Mouse (Mus musculus): Measurements from ENCODE around the gene Cd81. TPM values are rescaled to one million over a fixed set of nuclear protein-coding genes. Genes with fewer than 3 reads are reported as not detected.

Gene Cd81
- polyA plus RNA-seq, 1 experiment from 2014 or later, result 276 TPM

DNA sequence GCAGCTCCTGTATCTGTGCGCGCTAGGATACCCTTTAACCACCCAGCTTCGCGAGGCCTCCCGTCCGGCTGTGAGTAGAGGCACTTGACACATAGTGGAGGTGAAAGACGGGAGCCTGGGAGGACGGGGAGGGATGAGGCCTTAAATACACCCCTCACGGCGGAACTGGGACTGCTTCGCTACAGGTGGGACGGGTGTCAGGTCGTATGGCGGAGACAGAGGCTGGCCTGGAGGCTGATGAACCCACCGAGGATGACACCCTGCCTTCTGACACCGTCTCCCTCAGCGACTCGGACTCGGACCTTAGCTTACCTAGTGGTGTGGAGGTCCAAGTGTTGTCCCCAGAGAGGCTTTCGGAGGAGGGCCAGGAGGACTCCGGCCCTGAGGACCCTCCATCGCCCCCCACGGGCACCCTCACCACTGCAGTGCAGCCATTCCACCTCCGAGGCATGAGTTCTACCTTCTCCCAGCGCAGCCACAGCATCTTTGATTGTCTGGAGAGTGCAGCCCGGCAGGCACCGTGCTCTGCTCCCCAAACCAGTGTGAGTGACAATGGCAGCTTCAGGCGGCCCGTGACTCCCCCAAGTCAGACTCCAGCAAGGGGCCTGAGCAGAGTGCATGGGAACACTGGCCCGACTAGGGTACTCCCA lies 17.3 kb downstream of the Cd81 start:
- Histone ChIP-seq H3K9me3 (ENCODE audit: control insufficient read depth, low read length) (no peaks in the 10 kb centered on the region), H3K4me3 (ENCODE audit: low read depth, low read length) (peak overlapping the region; percentile 88), H3K9ac (ENCODE audit: low read length) (peak overlapping the region; percentile 94), H3K4me2 (peak overlapping the region; percentile 97), H3K27ac (ENCODE audit: low read depth, low read length) (peak overlapping the region; percentile 62; the same call in 1 of the 2 replicates), H3K36me3 (ENCODE audit: control insufficient read depth, insufficient read depth, low read length) (peaks cover 15% of the 10 kb centered on the region), H3K4me1 (ENCODE audit: control insufficient read depth, insufficient read depth, low read length) (peaks cover 20% of the 10 kb centered on the region), H3K27me3 (ENCODE audit: control insufficient read depth, insufficient read depth, low read length) (no peaks in the 10 kb centered on the region)
- ATAC-seq (ENCODE audit: low FRiP score), result no peak
- 11% methylated on average over 30 of the region's 30 CpGs for WGBS
- DNase-seq (ENCODE audit: low spot score, missing footprints), result peak; percentile 86

DNA sequence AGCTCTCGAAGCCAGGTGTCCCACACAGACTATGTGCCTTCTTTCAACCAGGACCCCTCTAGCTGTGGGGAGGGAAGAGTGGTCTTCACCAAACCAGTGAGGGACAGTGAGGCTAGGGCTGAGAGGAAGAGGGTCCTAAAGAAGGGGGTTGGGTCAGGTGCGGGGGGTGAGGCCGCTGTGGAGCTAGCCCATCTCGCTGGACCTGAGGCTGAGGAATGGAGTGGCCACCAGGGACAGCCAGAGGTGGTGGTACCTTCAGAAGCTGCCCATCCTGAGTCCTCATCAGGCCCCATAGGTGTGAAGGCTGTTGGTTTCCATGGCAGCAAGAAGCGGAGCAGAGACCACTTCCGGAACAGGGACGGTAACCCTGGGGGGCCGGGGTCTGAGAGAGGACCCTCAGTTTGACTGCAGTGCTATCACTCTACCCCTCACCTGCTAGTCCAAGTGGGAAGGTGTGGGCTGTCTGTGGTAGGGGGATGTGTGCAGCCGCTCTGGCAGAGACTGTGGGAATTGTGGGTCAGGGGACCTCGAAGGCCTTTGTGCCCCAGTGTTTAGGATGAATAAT lies 18.0 kb downstream of the Cd81 start:
- 91% methylated on average over 10 of the region's 10 CpGs for WGBS
- Histone ChIP-seq H3K36me3 (ENCODE audit: control insufficient read depth, insufficient read depth, low read length) (peaks cover 11% of the 10 kb centered on the region; the same call in 1 of the 2 replicates), H3K4me3 (ENCODE audit: low read depth, low read length) (peak overlapping the region; percentile 88), H3K27ac (ENCODE audit: low read depth, low read length) (no peak overlapping the region), H3K27me3 (ENCODE audit: control insufficient read depth, insufficient read depth, low read length) (no peaks in the 10 kb centered on the region), H3K9ac (ENCODE audit: low read length) (peak overlapping the region; percentile 94), H3K9me3 (ENCODE audit: control insufficient read depth, low read length) (no peaks in the 10 kb centered on the region), H3K4me2 (peak overlapping the region; percentile 97), H3K4me1 (ENCODE audit: control insufficient read depth, insufficient read depth, low read length) (peaks cover 20% of the 10 kb centered on the region)
- DNase-seq (ENCODE audit: low spot score, missing footprints), result peak; percentile 85
- ATAC-seq (ENCODE audit: low FRiP score), result no peak

DNA sequence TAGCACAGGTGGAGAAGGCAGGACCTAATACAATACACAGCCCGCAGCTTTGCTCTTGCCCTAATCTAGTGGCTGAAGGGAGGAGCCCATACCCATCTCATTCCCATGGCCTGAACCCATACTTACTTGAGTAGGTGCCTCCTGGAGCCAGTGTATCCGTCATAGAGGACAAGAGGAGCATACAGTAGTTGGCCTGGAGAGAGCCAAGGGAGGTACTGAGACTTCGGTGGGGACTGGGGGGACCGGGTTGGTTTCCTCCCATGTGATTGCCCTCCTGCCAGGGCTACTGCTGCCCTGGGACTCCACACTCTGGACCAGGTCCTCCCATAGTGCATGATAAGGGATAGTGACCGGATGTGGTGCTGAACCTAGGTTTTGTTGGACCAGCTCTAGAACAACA lies 20.1 kb downstream of the Cd81 start:
- WGBS, result 84% methylated on average over 5 of the region's 5 CpGs

DNA sequence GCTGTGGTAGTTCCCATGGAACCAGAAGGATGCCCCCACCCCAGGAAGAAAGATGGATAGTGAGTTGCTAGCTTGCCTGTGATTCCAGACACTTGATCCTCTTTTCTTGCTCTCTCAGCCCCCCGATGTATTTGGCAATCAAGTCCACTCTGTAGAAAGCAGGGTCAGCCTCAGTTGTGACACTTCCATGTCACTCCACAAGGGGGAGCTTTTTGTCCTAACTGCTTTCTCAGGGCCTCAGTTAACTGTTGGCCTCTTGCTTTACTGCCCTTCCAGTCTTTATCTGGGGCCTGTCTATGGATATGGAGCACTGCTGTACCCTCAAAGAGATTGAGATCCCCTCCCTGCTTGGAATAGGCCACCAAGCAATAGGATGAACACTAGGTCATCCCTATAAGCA lies 20.5 kb downstream of the Cd81 start:
- H3K9ac ChIP-seq (ENCODE audit: low read length), result no peak overlapping the region
- no peak for ATAC-seq (ENCODE audit: low FRiP score)
- no peaks in the 10 kb centered on the region for H3K36me3 ChIP-seq (ENCODE audit: control insufficient read depth, insufficient read depth, low read length)
- no peaks in the 10 kb centered on the region for H3K9me3 ChIP-seq (ENCODE audit: control insufficient read depth, low read length)
- H3K4me2 ChIP-seq, result no peak overlapping the region
- WGBS, result 77% methylated on average over 1 of the region's 1 CpGs
- H3K27me3 ChIP-seq (ENCODE audit: control insufficient read depth, insufficient read depth, low read length), result no peaks in the 10 kb centered on the region; the same call in 1 of the 2 replicates
- peak; percentile 87 for DNase-seq (ENCODE audit: low spot score, missing footprints)
- no peak overlapping the region for H3K27ac ChIP-seq (ENCODE audit: low read depth, low read length)
- no peak overlapping the region for H3K4me3 ChIP-seq (ENCODE audit: low read depth, low read length)
- H3K4me1 ChIP-seq (ENCODE audit: control insufficient read depth, insufficient read depth, low read length), result peaks cover 15% of the 10 kb centered on the region

More for the DNA sequence above, 20.1 kb downstream of the Cd81 start:
- no peaks in the 10 kb centered on the region for H3K9me3 ChIP-seq (ENCODE audit: control insufficient read depth, low read length)
- H3K9ac ChIP-seq (ENCODE audit: low read length), result no peak overlapping the region
- no peak for ATAC-seq (ENCODE audit: low FRiP score)
- H3K4me2 ChIP-seq, result no peak overlapping the region
- H3K4me3 ChIP-seq (ENCODE audit: low read depth, low read length), result no peak overlapping the region
- H3K27ac ChIP-seq (ENCODE audit: low read depth, low read length), result no peak overlapping the region
- H3K27me3 ChIP-seq (ENCODE audit: control insufficient read depth, insufficient read depth, low read length), result no peaks in the 10 kb centered on the region; the same call in 1 of the 2 replicates
- peaks cover 20% of the 10 kb centered on the region for H3K4me1 ChIP-seq (ENCODE audit: control insufficient read depth, insufficient read depth, low read length)
- H3K36me3 ChIP-seq (ENCODE audit: control insufficient read depth, insufficient read depth, low read length), result no peaks in the 10 kb centered on the region
- DNase-seq (ENCODE audit: low spot score, missing footprints), result peak; percentile 67

DNA sequence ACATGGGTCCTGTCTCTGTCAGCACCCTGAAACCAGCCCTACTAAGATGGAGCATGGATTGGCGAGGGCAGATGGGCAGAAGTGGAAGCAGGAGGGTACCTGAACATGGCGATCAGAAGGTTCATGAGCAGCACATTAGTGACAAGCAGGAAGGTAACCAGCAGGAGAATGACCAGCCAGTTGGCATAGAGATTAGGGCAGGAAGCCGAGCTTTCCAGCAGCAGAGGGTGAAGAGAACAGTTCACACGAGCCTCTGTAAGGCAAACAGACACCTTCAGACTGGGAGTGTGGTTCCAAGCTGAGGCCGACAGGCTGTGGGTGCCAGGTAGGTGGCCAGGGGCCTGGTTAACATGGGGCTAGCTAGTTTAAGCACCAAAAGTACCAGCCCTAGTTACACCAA lies 22.9 kb downstream of the Cd81 start:
- WGBS, result 76% methylated on average over 5 of the region's 5 CpGs
- H3K27me3 ChIP-seq (ENCODE audit: control insufficient read depth, insufficient read depth, low read length), result no peaks in the 10 kb centered on the region; the same call in 1 of the 2 replicates
- H3K9me3 ChIP-seq (ENCODE audit: control insufficient read depth, low read length), result no peaks in the 10 kb centered on the region
- no peak overlapping the region for H3K4me3 ChIP-seq (ENCODE audit: low read depth, low read length)
- no peak overlapping the region for H3K9ac ChIP-seq (ENCODE audit: low read length)
- no peak for DNase-seq (ENCODE audit: low spot score, missing footprints)
- H3K27ac ChIP-seq (ENCODE audit: low read depth, low read length), result no peak overlapping the region
- no peak overlapping the region for H3K4me2 ChIP-seq
- no peaks in the 10 kb centered on the region for H3K36me3 ChIP-seq (ENCODE audit: control insufficient read depth, insufficient read depth, low read length)
- ATAC-seq (ENCODE audit: low FRiP score), result no peak
- peaks cover 5% of the 10 kb centered on the region for H3K4me1 ChIP-seq (ENCODE audit: control insufficient read depth, insufficient read depth, low read length)

DNA sequence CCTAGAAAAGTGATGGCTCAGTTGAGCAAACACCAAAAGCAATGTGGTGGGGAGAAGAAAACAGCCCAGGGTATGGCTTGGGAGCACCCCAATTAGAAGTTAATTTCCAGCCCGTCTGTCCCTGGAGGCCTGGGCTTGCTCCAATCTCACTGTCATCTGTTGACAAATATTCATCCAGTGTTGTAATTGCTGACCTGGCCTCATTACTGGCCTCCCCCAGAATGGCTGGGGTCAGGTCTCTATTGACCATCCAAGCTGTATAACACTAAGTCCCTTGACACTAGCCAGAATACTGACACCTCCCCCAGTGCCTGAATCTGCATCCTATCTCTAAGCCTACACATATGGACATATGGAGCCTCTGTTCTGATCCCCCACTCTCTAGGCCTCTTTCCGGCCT lies 24.8 kb downstream of the Cd81 start:
- Histone ChIP-seq H3K27ac (ENCODE audit: low read depth, low read length) (no peak overlapping the region), H3K9me3 (ENCODE audit: control insufficient read depth, low read length) (no peaks in the 10 kb centered on the region), H3K9ac (ENCODE audit: low read length) (no peak overlapping the region), H3K27me3 (ENCODE audit: control insufficient read depth, insufficient read depth, low read length) (no peaks in the 10 kb centered on the region; the same call in 1 of the 2 replicates), H3K4me2 (no peak overlapping the region), H3K36me3 (ENCODE audit: control insufficient read depth, insufficient read depth, low read length) (no peaks in the 10 kb centered on the region), H3K4me3 (ENCODE audit: low read depth, low read length) (no peak overlapping the region), H3K4me1 (ENCODE audit: control insufficient read depth, insufficient read depth, low read length) (no peaks in the 10 kb centered on the region)
- DNase-seq (ENCODE audit: low spot score, missing footprints), result no peak
- WGBS, result 78% methylated on average over 2 of the region's 2 CpGs
- ATAC-seq (ENCODE audit: low FRiP score), result no peak

DNA sequence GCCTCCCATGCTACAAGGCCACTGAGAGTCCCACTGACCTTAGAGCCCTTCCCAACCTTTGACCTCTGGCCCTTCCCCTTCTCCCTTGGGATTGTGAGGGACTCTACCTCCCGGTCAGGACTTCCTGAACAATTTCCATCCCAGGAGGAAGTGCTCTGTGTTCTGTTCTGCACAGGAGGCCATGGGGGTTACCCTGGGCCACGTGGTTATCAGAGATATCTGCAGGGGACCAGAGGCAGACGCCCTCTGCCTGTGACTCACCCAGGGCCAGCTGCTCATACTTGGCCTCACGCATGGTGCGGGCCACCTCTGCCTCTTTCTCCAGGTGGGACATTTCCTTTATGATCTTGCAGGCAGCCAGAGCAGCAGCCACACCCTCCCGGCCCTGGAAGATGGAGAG lies 29.5 kb downstream of the Cd81 start:
- Histone ChIP-seq H3K9ac (ENCODE audit: low read length) (no peak overlapping the region), H3K27ac (ENCODE audit: low read depth, low read length) (no peak overlapping the region), H3K4me1 (ENCODE audit: control insufficient read depth, insufficient read depth, low read length) (no peaks in the 10 kb centered on the region), H3K4me3 (ENCODE audit: low read depth, low read length) (no peak overlapping the region), H3K9me3 (ENCODE audit: control insufficient read depth, low read length) (no peaks in the 10 kb centered on the region), H3K36me3 (ENCODE audit: control insufficient read depth, insufficient read depth, low read length) (no peaks in the 10 kb centered on the region), H3K27me3 (ENCODE audit: control insufficient read depth, insufficient read depth, low read length) (no peaks in the 10 kb centered on the region), H3K4me2 (no peak overlapping the region)
- DNase-seq (ENCODE audit: low spot score, missing footprints) (no peak), ATAC-seq (ENCODE audit: low FRiP score) (no peak)
- WGBS, result 73% methylated on average over 6 of the region's 6 CpGs

DNA sequence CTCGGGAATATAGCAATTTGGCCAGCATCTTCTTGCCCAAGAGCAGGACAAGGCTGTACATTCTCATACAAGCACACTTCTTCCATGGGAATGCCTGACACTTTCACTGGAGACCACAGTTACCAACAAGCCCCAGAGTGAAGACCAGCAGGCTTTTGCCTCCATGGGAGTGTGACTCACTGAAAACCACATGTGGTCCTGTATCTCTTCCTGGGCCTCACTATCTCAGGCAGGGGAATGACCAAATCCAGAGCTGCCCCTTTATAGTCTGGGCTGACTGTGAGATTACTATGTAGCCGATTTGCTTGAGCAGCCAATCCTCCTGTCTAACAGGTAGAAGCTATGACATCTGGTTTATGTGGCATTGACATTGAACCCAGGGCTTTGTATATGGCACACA lies 31.2 kb downstream of the Cd81 start:
- WGBS, result 85% methylated on average over 2 of the region's 2 CpGs
- Histone ChIP-seq H3K4me1 (ENCODE audit: control insufficient read depth, insufficient read depth, low read length) (no peaks in the 10 kb centered on the region), H3K4me2 (no peak overlapping the region), H3K27me3 (ENCODE audit: control insufficient read depth, insufficient read depth, low read length) (no peaks in the 10 kb centered on the region), H3K9ac (ENCODE audit: low read length) (no peak overlapping the region), H3K9me3 (ENCODE audit: control insufficient read depth, low read length) (no peaks in the 10 kb centered on the region), H3K36me3 (ENCODE audit: control insufficient read depth, insufficient read depth, low read length) (no peaks in the 10 kb centered on the region), H3K4me3 (ENCODE audit: low read depth, low read length) (no peak overlapping the region), H3K27ac (ENCODE audit: low read depth, low read length) (no peak overlapping the region)
- ATAC-seq (ENCODE audit: low FRiP score) (no peak), DNase-seq (ENCODE audit: low spot score, missing footprints) (no peak)

DNA sequence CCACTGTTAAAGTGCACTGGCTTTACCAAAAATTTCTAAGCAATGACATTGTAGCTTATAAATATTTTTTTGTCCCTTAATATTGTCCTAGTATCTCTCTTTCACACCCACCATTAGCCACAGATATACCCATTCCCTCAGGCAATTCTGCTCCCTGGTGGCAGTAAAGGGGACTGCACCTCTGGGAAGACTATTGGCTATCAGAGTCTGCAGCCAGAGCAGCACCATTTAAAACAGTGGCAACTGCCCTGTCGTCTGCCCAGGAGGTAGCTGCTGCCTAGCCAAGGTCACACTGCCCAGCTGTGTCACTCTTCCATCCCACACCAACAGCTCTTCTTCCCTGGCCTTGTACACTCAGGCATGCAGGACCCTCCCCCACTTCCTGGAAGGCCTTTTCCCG lies 33.8 kb downstream of the Cd81 start:
- no peaks in the 10 kb centered on the region for H3K4me1 ChIP-seq (ENCODE audit: control insufficient read depth, insufficient read depth, low read length)
- H3K4me2 ChIP-seq, result no peak overlapping the region
- peak; percentile 89 for DNase-seq (ENCODE audit: low spot score, missing footprints)
- no peaks in the 10 kb centered on the region for H3K36me3 ChIP-seq (ENCODE audit: control insufficient read depth, insufficient read depth, low read length)
- H3K4me3 ChIP-seq (ENCODE audit: low read depth, low read length), result no peak overlapping the region
- no peaks in the 10 kb centered on the region for H3K9me3 ChIP-seq (ENCODE audit: control insufficient read depth, low read length)
- no peak overlapping the region for H3K9ac ChIP-seq (ENCODE audit: low read length)
- no peaks in the 10 kb centered on the region for H3K27me3 ChIP-seq (ENCODE audit: control insufficient read depth, insufficient read depth, low read length)
- no peak for ATAC-seq (ENCODE audit: low FRiP score)
- no peak overlapping the region for H3K27ac ChIP-seq (ENCODE audit: low read depth, low read length)
- WGBS, result 56% methylated on average over 2 of the region's 2 CpGs

Data from midbrain, embryonic 11.5 days (tissue).